Mouse (Mus musculus) heart, adult 18-20 months (tissue): ENCODE measurements around the gene 6820408C15Rik. TPM values are rescaled to one million over a fixed set of nuclear protein-coding genes. Genes with fewer than 3 reads are reported as not detected.
A peak's percentile ranks its signal among the peaks of the same experiment; 100 is the strongest.

Source experiments
- DNase-seq, 2 experiments: peaks; one replicate each; pipeline ENCODE4 v3.0.0; 2021 to 2022; ENCODE audit warnings: mixed read lengths in 1 of 2
- long read RNA-seq, 2 experiments: library from polyadenylated mRNA; stranded (forward); transcript quantifications; one replicate each; pipeline ENCODE4 v2.0.0; 2021
- total RNA-seq, 2 experiments: library from RNA; stranded (reverse); gene quantifications; 2 replicates each; pipeline ENCODE4 v1.2.3; 2021

Gene 6820408C15Rik
- total RNA-seq = 1 to 10 TPM; 1.6 to 2.4 TPM
- long read RNA-seq, experiment 1, partial matches to known transcripts = 0 of 2 reads
- long read RNA-seq, experiment 1, other reads (novel, unspliced or antisense) = 2 of 2 reads
- long read RNA-seq, experiment 2, partial matches to known transcripts = 1 of 2 reads
- long read RNA-seq, experiment 2, other reads (novel, unspliced or antisense) = 1 of 2 reads

GRCm38 (mm10) chr2:152415287-152415686 lies at the start of gene 6820408C15Rik:
6820408C15Rik (plus strand) TSS chr2:152415587.
- DNase-seq = no peak

GRCm38 (mm10) chr2:152367917-152368316 lies 47.5 kb upstream of the 6820408C15Rik start:
- DNase-seq = no peak

GRCm38 (mm10) chr2:152368532-152369140 lies 46.8 kb upstream of the 6820408C15Rik start:
- DNase-seq = peak; percentile 51 to 73

GRCm38 (mm10) chr2:152372104-152372503 lies 43.3 kb upstream of the 6820408C15Rik start:
- no peak for DNase-seq

- DNase-seq = no peak
These were observed 42.7 kb upstream of the 6820408C15Rik start for GRCm38 (mm10) chr2:152372661-152373060.

- DNase-seq = no peak
These were observed 41.8 kb upstream of the 6820408C15Rik start for GRCm38 (mm10) chr2:152373547-152373946.

- no peak for DNase-seq
These were observed 39.6 kb upstream of the 6820408C15Rik start for GRCm38 (mm10) chr2:152375652-152376344.

GRCm38 (mm10) chr2:152376345-152376741 lies 39.0 kb upstream of the 6820408C15Rik start, which contains the start of gene Nrsn2:
Nrsn2 (minus strand) TSS chr2:152376638.
- DNase-seq = no peak

- DNase-seq = no peak
These were observed 31.2 kb upstream of the 6820408C15Rik start for GRCm38 (mm10) chr2:152384191-152384590.

GRCm38 (mm10) chr2:152392786-152393185 lies 22.6 kb upstream of the 6820408C15Rik start:
- peak; percentile 66 to 70 for DNase-seq

- DNase-seq = peak in 1 of 2 experiments; percentile 29
These were observed 22.0 kb upstream of the 6820408C15Rik start for GRCm38 (mm10) chr2:152393225-152394017.

- DNase-seq = peak in 1 of 2 experiments; percentile 34
These were observed 20.0 kb upstream of the 6820408C15Rik start for GRCm38 (mm10) chr2:152395271-152395920.

- peak; percentile 81 to 87 for DNase-seq
These were observed 19.0 kb upstream of the 6820408C15Rik start for GRCm38 (mm10) chr2:152396110-152397003.

GRCm38 (mm10) chr2:152397004-152397589 lies 18.3 kb upstream of the 6820408C15Rik start:
- DNase-seq = peak; percentile 76 to 82

- peak; percentile 94 to 98 for DNase-seq
These were observed 17.5 kb upstream of the 6820408C15Rik start, which contains the start of gene Sox12 for GRCm38 (mm10) chr2:152397680-152398435. Sox12 (minus strand) TSS chr2:152398063.

GRCm38 (mm10) chr2:152398691-152399090 lies 16.7 kb upstream of the 6820408C15Rik start:
- peak; percentile 94 to 95 for DNase-seq

- no peak for DNase-seq
These were observed 16.3 kb upstream of the 6820408C15Rik start for GRCm38 (mm10) chr2:152399122-152399542.

- peak; percentile 92 to 96 for DNase-seq
These were observed 9.3 kb upstream of the 6820408C15Rik start for GRCm38 (mm10) chr2:152406126-152406525.

- no peak for DNase-seq
These were observed 5.6 kb upstream of the 6820408C15Rik start for GRCm38 (mm10) chr2:152409781-152410180.
